Mouse (Mus musculus) forebrain, embryonic 10.5 days (tissue): ENCODE data around the gene Gcgr. TPM values are rescaled to one million over a fixed set of nuclear protein-coding genes. Genes with fewer than 3 reads are reported as not detected.
"Not testable (repeated sequence)": the region's sequence is repeated elsewhere in the genome, so short reads cannot be mapped to it uniquely, and the experiment has no call there.

Experiments used
- DNase-seq: peaks from one replicate; pipeline ENCODE4 v3.0.0-alpha.2; 2017; ENCODE audit warnings: low spot score; ENCODE audit errors: extremely low spot score
- H3K27ac ChIP-seq: fragments of 300-500 bp; sonication (generic); 2 replicates; pipeline ENCODE4 v1.5.1; 2016; ENCODE audit warnings: mild to moderate bottlenecking
- H3K27me3 ChIP-seq: fragments of 300-500 bp; sonication (generic); 2 replicates; pipeline ENCODE4 v1.6.1; 2016; ENCODE audit warnings: mild to moderate bottlenecking; ENCODE audit not compliant: poor library complexity, severe bottlenecking
- H3K36me3 ChIP-seq: fragments of 300-500 bp; sonication (generic); replicated peaks from 2 replicates; pipeline ENCODE4 v1.6.1; 2016; ENCODE audit warnings: mild to moderate bottlenecking, moderate library complexity
- H3K4me1 ChIP-seq: fragments of 300-500 bp; sonication (generic); 2 replicates; pipeline ENCODE4 v1.6.1; 2016
- H3K4me3 ChIP-seq: fragments of 300-500 bp; sonication (generic); 2 replicates; pipeline ENCODE4 v1.5.1; 2016; ENCODE audit warnings: mild to moderate bottlenecking, moderate library complexity
- H3K9me3 ChIP-seq: fragments of 300-500 bp; sonication (generic); 2 replicates; pipeline ENCODE4 v1.6.1; 2016; ENCODE audit warnings: mild to moderate bottlenecking, moderate library complexity
- WGBS: fragments of 180-500 bp; shearing (Covaris S2); methylation state at CpG from one replicate; pipeline ENCODE4 v1.1.7; 2016; 5-methylcytosine and 5-hydroxymethylcytosine counted together
- polyA plus RNA-seq: library from polyadenylated mRNA; unstranded; fragments of >200 nt; fragmentation: Nextera tagmentation; extraction: Ambion mirVana; gene quantifications from 2 replicates; pipeline ENCODE4 v1.2.1, GENCODE M21; 2016

The Gcgr gene
- polyA plus RNA-seq, 1 experiment from 2014 or later = 0.16 TPM

GRCm38 (mm10) chr11:120547469-120547868, 17.0 kb downstream of the Gcgr start:
- no peaks in the 10 kb centered on the region for H3K9me3 ChIP-seq
- H3K4me1 ChIP-seq = peaks cover 33% of the 10 kb centered on the region
- no peak overlapping the region for H3K27ac ChIP-seq
- H3K36me3 ChIP-seq = peaks cover 47% of the 10 kb centered on the region
- DNase-seq = no peak
- 76% methylated on average over 2 of the region's 2 CpGs for WGBS
- H3K4me3 ChIP-seq = peak overlapping the region; percentile 78
- no peaks in the 10 kb centered on the region for H3K27me3 ChIP-seq

GRCm38 (mm10) chr11:120548214-120548613, 17.7 kb downstream of the Gcgr start:
- H3K27ac ChIP-seq = 0 out of 2 replicates have a peak overlapping the region, but pooled peaks have one; percentile 96
- H3K36me3 ChIP-seq = peaks cover 39% of the 10 kb centered on the region
- H3K4me1 ChIP-seq = peaks cover 33% of the 10 kb centered on the region
- H3K27me3 ChIP-seq = no peaks in the 10 kb centered on the region
- H3K4me3 ChIP-seq = peak overlapping the region; percentile 78
- no peak for DNase-seq
- 93% methylated on average over 3 of the region's 3 CpGs for WGBS
- H3K9me3 ChIP-seq = no peaks in the 10 kb centered on the region

DNA sequence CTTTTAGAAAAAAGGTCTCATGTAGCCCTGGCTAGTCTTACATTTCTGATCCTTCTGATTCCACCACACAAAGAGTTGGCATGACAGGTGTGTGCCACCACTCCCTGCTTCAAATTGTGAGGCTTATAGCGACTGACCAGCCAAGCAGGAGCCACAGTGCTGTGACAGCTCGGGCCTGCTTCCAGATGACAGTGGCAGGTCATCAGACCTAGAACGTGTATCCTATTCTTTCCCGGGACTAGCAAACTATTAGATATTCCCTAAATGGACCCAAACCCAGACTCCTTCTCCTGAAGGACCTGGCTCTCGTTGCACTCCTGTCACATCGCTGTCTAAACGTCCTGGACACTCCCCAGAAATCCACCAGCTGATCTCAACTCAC, 18.3 kb downstream of the Gcgr start:
- WGBS = 37% methylated on average over 7 of the region's 7 CpGs
- Histone ChIP-seq H3K27me3 (no peaks in the 10 kb centered on the region), H3K27ac (peak overlapping the region; percentile 96), H3K4me3 (peak overlapping the region; percentile 78), H3K36me3 (peaks cover 33% of the 10 kb centered on the region), H3K4me1 (peaks cover 33% of the 10 kb centered on the region), H3K9me3 (no peaks in the 10 kb centered on the region)
- DNase-seq = no peak

DNA sequence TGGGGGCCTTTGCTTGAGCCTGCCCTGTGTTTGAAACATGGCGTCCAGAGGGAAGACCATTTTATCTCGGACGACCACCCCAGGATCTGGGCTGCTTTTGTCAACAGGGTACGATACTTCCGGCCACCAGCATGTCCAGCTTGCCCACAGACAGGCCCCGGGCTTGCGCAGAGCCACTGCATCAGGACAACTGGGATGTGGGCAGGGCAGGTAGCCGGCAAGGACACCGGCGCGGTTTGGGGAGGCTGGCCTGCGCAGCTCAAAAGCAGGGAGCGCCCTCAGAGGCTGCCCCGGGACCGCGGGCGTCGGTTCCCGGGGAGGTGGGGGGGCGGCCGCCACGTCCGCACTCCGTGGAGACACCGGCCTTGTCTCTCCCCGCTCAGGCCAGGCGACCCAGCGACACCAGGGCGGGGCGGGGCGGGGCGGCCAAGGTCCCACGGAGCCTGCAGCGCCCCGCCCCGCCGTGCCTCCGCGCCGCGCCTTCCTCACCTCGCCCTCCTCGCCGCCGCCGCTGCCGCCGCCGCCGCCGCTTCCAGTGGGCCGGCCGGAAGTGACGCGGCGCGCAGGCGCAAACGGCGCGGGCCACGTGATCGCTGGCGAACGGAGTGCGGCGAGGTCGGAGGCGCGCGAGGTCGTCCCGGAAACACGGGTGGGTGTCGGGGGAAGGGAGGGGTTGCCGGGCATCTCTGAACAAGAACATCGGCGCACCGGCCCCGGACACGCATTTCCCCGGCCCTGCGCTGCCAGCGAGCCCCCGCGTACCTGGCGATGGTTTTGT, 18.9 kb downstream of the Gcgr start, which contains the start of gene Mcrip1:
Mcrip1 (minus strand) TSS at position 560 of the 778 bp plus-strand sequence.
- peaks cover 33% of the 10 kb centered on the region for H3K4me1 ChIP-seq
- H3K36me3 ChIP-seq = peaks cover 28% of the 10 kb centered on the region
- under 1% methylated on average over 85 of the region's 87 CpGs for WGBS

DNA sequence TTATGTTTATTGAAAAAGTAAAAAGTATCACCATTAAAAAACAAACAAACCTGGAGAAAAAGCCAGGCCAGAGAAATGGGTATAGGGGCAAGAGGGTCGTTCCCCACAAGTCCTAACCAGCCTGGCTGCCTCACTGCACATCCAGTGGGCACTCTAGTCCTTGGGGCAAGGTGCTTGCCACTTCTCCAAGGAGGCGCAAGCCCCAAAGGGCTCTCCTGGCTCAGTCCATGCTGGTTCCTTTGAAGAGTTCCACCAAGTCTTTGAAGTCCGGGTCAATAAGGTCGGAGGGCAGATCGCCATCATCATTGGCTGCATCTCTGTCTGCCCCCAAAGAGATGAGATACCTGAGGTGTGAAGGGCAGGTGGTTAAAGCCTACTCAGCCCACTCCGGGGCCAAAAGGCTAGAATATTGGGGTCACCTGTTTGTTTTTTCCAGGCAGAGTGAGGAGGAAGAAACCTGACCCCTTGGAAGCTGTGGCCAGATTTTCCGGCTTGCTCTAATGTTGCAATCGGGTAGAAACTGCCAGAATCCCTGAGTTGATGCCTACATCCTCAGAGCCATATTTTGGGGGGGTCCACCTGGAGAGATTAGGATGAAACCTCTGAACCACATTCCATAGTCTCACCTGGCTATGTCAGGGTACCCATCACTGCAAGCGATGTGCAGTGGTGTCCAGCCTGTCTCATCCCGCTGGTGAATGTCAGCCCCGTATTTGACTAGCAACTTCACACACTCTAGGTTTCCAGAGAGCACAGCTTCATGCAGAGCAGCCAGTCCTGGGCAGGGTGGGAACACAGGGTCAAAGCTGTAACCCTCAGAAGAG, 19.7 kb downstream of the Gcgr start:
- peaks cover 19% of the 10 kb centered on the region for H3K36me3 ChIP-seq
- no peaks in the 10 kb centered on the region for H3K27me3 ChIP-seq
- H3K27ac ChIP-seq = peak overlapping the region; percentile 96
- no peak for DNase-seq
- 80% methylated on average over 11 of the region's 11 CpGs for WGBS
- H3K4me1 ChIP-seq = peaks cover 33% of the 10 kb centered on the region
- peak overlapping the region; percentile 78 for H3K4me3 ChIP-seq
- H3K9me3 ChIP-seq = no peaks in the 10 kb centered on the region

More for the DNA sequence above, 18.9 kb downstream of the Gcgr start, which contains the start of gene Mcrip1:
- peak within 1 kb of the TSS; percentile 78 for H3K4me3 ChIP-seq
- peak; percentile 88 for DNase-seq
- no peaks in the 10 kb centered on the region for H3K9me3 ChIP-seq
- no peaks in the 10 kb centered on the region for H3K27me3 ChIP-seq
- peak within 1 kb of the TSS; percentile 96 for H3K27ac ChIP-seq

GRCm38 (mm10) chr11:120550810-120551440, 20.4 kb downstream of the Gcgr start, which contains the start of gene Ppp1r27:
Gene Ppp1r27 (minus strand): TSS chr11:120551132.
- peak within 1 kb of the TSS; percentile 96 for H3K27ac ChIP-seq
- no peaks in the 10 kb centered on the region for H3K27me3 ChIP-seq
- H3K4me3 ChIP-seq = peak within 1 kb of the TSS; percentile 78
- WGBS = 95% methylated on average over 28 of the region's 28 CpGs
- DNase-seq = no peak
- H3K9me3 ChIP-seq = no peaks in the 10 kb centered on the region
- H3K36me3 ChIP-seq = peaks cover 13% of the 10 kb centered on the region
- H3K4me1 ChIP-seq = peaks cover 33% of the 10 kb centered on the region

GRCm38 (mm10) chr11:120552736-120553135, 22.2 kb downstream of the Gcgr start:
- peaks cover 8% of the 10 kb centered on the region for H3K9me3 ChIP-seq
- peaks cover 8% of the 10 kb centered on the region for H3K36me3 ChIP-seq
- H3K4me1 ChIP-seq = peaks cover 29% of the 10 kb centered on the region
- DNase-seq = no peak
- WGBS = 85% methylated on average over 5 of the region's 5 CpGs
- H3K27ac ChIP-seq = no peak overlapping the region
- no peaks in the 10 kb centered on the region for H3K27me3 ChIP-seq
- no peak overlapping the region for H3K4me3 ChIP-seq

GRCm38 (mm10) chr11:120554834-120555233, 24.3 kb downstream of the Gcgr start:
- Histone ChIP-seq H3K27me3 (no peaks in the 10 kb centered on the region), H3K27ac (no peak overlapping the region), H3K36me3 (peaks cover 19% of the 10 kb centered on the region), H3K9me3 (peaks cover 9% of the 10 kb centered on the region), H3K4me3 (no peak overlapping the region), H3K4me1 (peaks cover 10% of the 10 kb centered on the region)
- WGBS = 80% methylated on average over 7 of the region's 7 CpGs
- DNase-seq = no peak

GRCm38 (mm10) chr11:120555260-120555659, 24.8 kb downstream of the Gcgr start:
- 88% methylated on average over 2 of the region's 2 CpGs for WGBS
- peaks cover 6% of the 10 kb centered on the region for H3K4me1 ChIP-seq
- no peak overlapping the region for H3K27ac ChIP-seq
- no peak overlapping the region; the same call in 1 of the 2 replicates for H3K4me3 ChIP-seq
- DNase-seq = no peak
- H3K9me3 ChIP-seq = peaks cover 9% of the 10 kb centered on the region
- H3K36me3 ChIP-seq = peaks cover 23% of the 10 kb centered on the region
- H3K27me3 ChIP-seq = no peaks in the 10 kb centered on the region

- not testable (repeated sequence) for DNase-seq, H3K27ac ChIP-seq, H3K4me3 ChIP-seq, H3K27me3 ChIP-seq, H3K4me1 ChIP-seq, H3K9me3 ChIP-seq
- 90% methylated on average over 6 of the region's 6 CpGs for WGBS
- peaks cover 54% of the 10 kb centered on the region for H3K36me3 ChIP-seq
Observed at GRCm38 (mm10) chr11:120558843-120559242, 28.3 kb downstream of the Gcgr start.

DNA sequence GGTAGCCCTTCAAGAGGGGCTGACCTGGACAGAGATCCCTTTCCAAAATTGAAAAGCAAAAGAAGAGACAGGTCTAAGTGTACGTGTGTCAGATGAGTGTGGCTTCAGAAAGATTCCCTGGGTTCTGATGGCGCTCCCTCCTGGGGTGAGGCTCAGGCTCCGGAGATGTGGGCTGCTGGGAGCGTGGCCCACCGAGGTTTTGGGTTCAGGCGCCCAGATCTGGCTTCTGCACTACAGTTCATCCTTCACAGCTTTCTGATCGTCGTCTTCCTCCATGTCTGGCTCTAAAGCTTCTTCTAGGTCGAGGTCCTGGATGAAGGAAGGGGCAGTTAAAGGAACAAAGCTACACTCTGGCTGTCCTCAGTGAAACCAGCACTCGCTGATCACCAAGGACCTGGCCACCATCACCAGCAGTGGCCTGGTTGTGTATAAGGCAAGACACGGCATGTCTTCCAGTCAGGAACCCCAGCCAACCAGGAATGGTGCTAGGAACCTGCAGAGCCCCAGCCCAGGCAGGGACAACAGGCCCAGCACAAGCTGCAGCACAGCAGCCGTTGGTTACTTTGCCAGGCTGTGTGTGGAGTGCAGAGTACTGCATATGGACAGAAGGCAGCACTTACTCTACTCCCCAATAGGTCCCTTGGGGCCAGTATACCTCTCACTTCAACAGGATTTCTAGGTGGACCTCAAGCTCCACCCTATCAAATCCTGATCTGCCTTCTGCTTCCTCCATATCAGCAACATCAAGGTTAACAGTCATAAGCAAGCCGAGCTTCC, 30.6 kb downstream of the Gcgr start:
- H3K4me1 ChIP-seq = no peaks in the 10 kb centered on the region
- H3K4me3 ChIP-seq = no peak overlapping the region
- 93% methylated on average over 13 of the region's 13 CpGs for WGBS
- H3K27ac ChIP-seq = no peak overlapping the region
- no peak for DNase-seq
- H3K36me3 ChIP-seq = peaks cover 77% of the 10 kb centered on the region
- peaks cover 9% of the 10 kb centered on the region for H3K9me3 ChIP-seq
- no peaks in the 10 kb centered on the region for H3K27me3 ChIP-seq

DNA sequence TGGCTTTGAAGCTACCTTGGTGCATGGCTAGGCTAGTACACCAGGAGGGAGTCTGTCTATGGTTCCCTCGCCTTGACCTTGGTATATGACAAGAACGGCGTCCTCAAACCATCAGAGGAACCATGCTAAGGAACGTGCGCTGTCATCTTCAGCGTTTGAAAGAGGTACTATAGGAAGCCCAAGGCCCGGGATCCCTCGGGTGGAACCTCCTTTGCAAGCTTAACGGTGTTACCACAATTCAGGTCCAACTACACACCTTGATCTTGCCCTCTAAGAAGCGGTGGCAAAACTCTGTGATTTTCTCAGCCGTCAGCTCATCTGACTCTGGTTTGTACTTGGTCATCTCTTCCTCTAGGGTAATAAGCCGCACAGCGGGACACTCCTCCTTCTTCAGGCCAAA, 32.5 kb downstream of the Gcgr start:
- no peak overlapping the region for H3K4me3 ChIP-seq
- no peaks in the 10 kb centered on the region; the same call in 1 of the 2 replicates for H3K9me3 ChIP-seq
- peaks cover 95% of the 10 kb centered on the region for H3K36me3 ChIP-seq
- H3K27ac ChIP-seq = no peak overlapping the region
- no peaks in the 10 kb centered on the region for H3K4me1 ChIP-seq
- no peak for DNase-seq
- no peaks in the 10 kb centered on the region for H3K27me3 ChIP-seq
- 97% methylated on average over 13 of the region's 13 CpGs for WGBS
